16 mouse cellular contexts compared by ENCODE assay signal in the genomic region with DNA sequence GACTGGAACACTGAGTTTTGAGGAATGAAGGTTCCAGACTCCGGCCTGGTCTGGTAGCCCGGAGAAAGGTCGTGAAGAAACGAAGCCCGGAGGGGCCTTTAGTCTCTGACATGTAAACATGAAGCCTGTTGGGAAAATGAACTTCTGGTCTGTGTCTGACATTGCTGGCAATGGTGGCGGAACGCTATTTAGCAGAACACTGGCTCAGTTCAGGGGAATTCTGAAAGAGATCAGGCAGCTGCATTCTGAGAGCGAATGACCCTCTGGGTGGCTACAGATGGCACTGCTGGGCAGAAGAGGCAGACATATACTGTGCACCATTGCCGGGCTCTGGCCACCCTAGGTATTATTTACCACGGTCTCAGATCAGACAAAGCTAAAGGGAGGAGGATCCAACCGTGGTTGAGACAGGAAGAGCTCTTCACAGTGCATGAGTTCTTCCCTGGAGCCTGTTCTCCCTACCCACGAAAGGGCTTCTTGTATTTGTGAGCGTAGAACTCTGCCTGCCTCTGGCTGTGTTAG. TPM values are rescaled to one million over a fixed set of nuclear protein-coding genes. Genes with fewer than 3 reads are reported as not detected.
DNase-seq lines count a peak whose midpoint lies in the region; ATAC-seq and TF ChIP-seq lines count a peak whose summit lies in the region.
"Had no signal": no experiment of that assay in that cellular context is flagged by ENCODE, and none has a peak within 500 bp of the region (broad histone marks: within the 10 kb centered on the region; RNA-seq: fewer than 3 reads in every experiment).

No protein-coding gene starts in this region.

- no peak overlapping the region for H3K9ac ChIP-seq in hindbrain, postnatal 0 days (replicated peaks; ENCODE audit: low read length)
- H3K9ac ChIP-seq in hindbrain, embryonic 11.5 days (ENCODE audit: low read depth, low read length): no peak overlapping the region
- no peak overlapping the region for H3K9ac ChIP-seq in lung, postnatal 0 days (replicated peaks; ENCODE audit: low read depth)
- no peak overlapping the region for H3K9ac ChIP-seq in embryonic facial prominence, embryonic 13.5 days
- peak overlapping the region; percentile 100 for H3K9ac ChIP-seq in liver, embryonic 14.5 days (replicated peaks)
- H3K9ac ChIP-seq: hindbrain, embryonic 14.5 days; lung, embryonic 15.5 days had no signal

- TF ChIP-seq EP300 in lung, postnatal 0 days (IDR thresholded peaks at IDR 0.05): no peak
- TF ChIP-seq EP300 in liver, embryonic 14.5 days (IDR thresholded peaks at IDR 0.05; ENCODE audit: low read depth): no peak

- 62% methylated on average over 13 of the region's 13 CpGs for WGBS in hindbrain, postnatal 0 days
- WGBS in hindbrain, embryonic 11.5 days: 78% methylated on average over 13 of the region's 13 CpGs
- WGBS in lung, postnatal 0 days: 61% methylated on average over 13 of the region's 13 CpGs
- WGBS in embryonic facial prominence, embryonic 13.5 days: 67% methylated on average over 13 of the region's 13 CpGs
- 51% methylated on average over 13 of the region's 13 CpGs for WGBS in liver, embryonic 14.5 days (ENCODE audit: insufficient replicate concordance)

- H3K27ac ChIP-seq in hindbrain, postnatal 0 days: no peak overlapping the region
- H3K27ac ChIP-seq in hindbrain, embryonic 11.5 days (ENCODE audit: low read depth, low read length): no peak overlapping the region
- 0 out of 2 replicates have a peak overlapping the region, but pooled peaks have one; percentile 7 for H3K27ac ChIP-seq in lung, postnatal 0 days (ENCODE audit: low read length)
- H3K27ac ChIP-seq in embryonic facial prominence, embryonic 13.5 days: peak overlapping the region; percentile 28; the same call in 1 of the 2 replicates
- peak overlapping the region; percentile 100 for H3K27ac ChIP-seq in liver, embryonic 14.5 days
- H3K27ac ChIP-seq: heart, adult 2 months; hindbrain, embryonic 14.5 days; lung, embryonic 15.5 days; midbrain, embryonic 10.5 days had no signal

- no peak overlapping the region for H3K4me3 ChIP-seq in hindbrain, postnatal 0 days (ENCODE audit: low read length)
- H3K4me3 ChIP-seq in hindbrain, embryonic 11.5 days (ENCODE audit: low read depth, low read length): no peak overlapping the region
- H3K4me3 ChIP-seq in lung, postnatal 0 days (ENCODE audit: low read depth, low read length): no peak overlapping the region
- H3K4me3 ChIP-seq in embryonic facial prominence, embryonic 13.5 days: no peak overlapping the region
- peak overlapping the region; percentile 86 for H3K4me3 ChIP-seq in liver, embryonic 14.5 days (ENCODE audit: insufficient read depth in 1 of 2, low read depth in 2 of 2, low read length in 2 of 2)
- H3K4me3 ChIP-seq: heart, adult 2 months; lung, embryonic 15.5 days; midbrain, embryonic 10.5 days had no signal

- no peak for TF ChIP-seq CTCF in hindbrain, postnatal 0 days (IDR thresholded peaks at IDR 0.05; ENCODE audit: low read depth)
- TF ChIP-seq CTCF in lung, postnatal 0 days (IDR thresholded peaks at IDR 0.05): no peak
- TF ChIP-seq CTCF in liver, embryonic 14.5 days (IDR thresholded peaks at IDR 0.05; ENCODE audit: low read depth): no peak

- ATAC-seq in hindbrain, postnatal 0 days: no peak
- no peak for ATAC-seq in hindbrain, embryonic 11.5 days (ENCODE audit: low FRiP score)
- no peak for ATAC-seq in lung, postnatal 0 days
- ATAC-seq in embryonic facial prominence, embryonic 13.5 days (ENCODE audit: insufficient number of reproducible peaks, insufficient read depth, low FRiP score, low TSS enrichment, low read depth): no peak
- no peak for ATAC-seq in liver, embryonic 14.5 days (ENCODE audit: insufficient read depth)

- H3K27me3 ChIP-seq in hindbrain, postnatal 0 days (ENCODE audit: insufficient read depth, low read length): no peaks in the 10 kb centered on the region
- H3K27me3 ChIP-seq in hindbrain, embryonic 11.5 days (ENCODE audit: control insufficient read depth, insufficient read depth, low read length): no peaks in the 10 kb centered on the region
- H3K27me3 ChIP-seq in lung, postnatal 0 days (replicated peaks; ENCODE audit: insufficient read depth, low read length): no peaks in the 10 kb centered on the region
- H3K27me3 ChIP-seq in embryonic facial prominence, embryonic 13.5 days: no peaks in the 10 kb centered on the region
- H3K27me3 ChIP-seq in liver, embryonic 14.5 days (ENCODE audit: control insufficient read depth, insufficient read depth, low read length): no peaks in the 10 kb centered on the region
- H3K27me3 ChIP-seq: lung, embryonic 15.5 days had no signal

- H3K4me2 ChIP-seq in hindbrain, postnatal 0 days (ENCODE audit: low read depth, low read length): no peak overlapping the region
- no peak overlapping the region for H3K4me2 ChIP-seq in hindbrain, embryonic 11.5 days (replicated peaks; ENCODE audit: low read depth, low read length)
- no peak overlapping the region for H3K4me2 ChIP-seq in lung, postnatal 0 days (replicated peaks; ENCODE audit: low read depth, low read length)
- H3K4me2 ChIP-seq in embryonic facial prominence, embryonic 13.5 days: no peak overlapping the region
- peak overlapping the region; percentile 62 for H3K4me2 ChIP-seq in liver, embryonic 14.5 days (ENCODE audit: low read depth)
- H3K4me2 ChIP-seq: hindbrain, embryonic 14.5 days; lung, embryonic 15.5 days had no signal

- H3K9me3 ChIP-seq in hindbrain, postnatal 0 days (ENCODE audit: low read length): no peaks in the 10 kb centered on the region
- no peaks in the 10 kb centered on the region for H3K9me3 ChIP-seq in hindbrain, embryonic 11.5 days (ENCODE audit: control insufficient read depth, low read length)
- H3K9me3 ChIP-seq in lung, postnatal 0 days (ENCODE audit: low read length): no peaks in the 10 kb centered on the region
- H3K9me3 ChIP-seq in embryonic facial prominence, embryonic 13.5 days: no peaks in the 10 kb centered on the region
- no peaks in the 10 kb centered on the region for H3K9me3 ChIP-seq in liver, embryonic 14.5 days (ENCODE audit: control insufficient read depth, low read length)
- H3K9me3 ChIP-seq: lung, embryonic 15.5 days; midbrain, embryonic 10.5 days had no signal

- no peaks in the 10 kb centered on the region for H3K4me1 ChIP-seq in hindbrain, postnatal 0 days (ENCODE audit: insufficient read depth, low read length)
- H3K4me1 ChIP-seq in hindbrain, embryonic 11.5 days (replicated peaks; ENCODE audit: control insufficient read depth, insufficient read depth, low read length): no peaks in the 10 kb centered on the region
- H3K4me1 ChIP-seq in lung, postnatal 0 days (ENCODE audit: insufficient read depth, low read depth, low read length): no peaks in the 10 kb centered on the region
- 0 out of 2 replicates have a peak, but pooled peaks cover 4% of the 10 kb centered on the region for H3K4me1 ChIP-seq in embryonic facial prominence, embryonic 13.5 days
- H3K4me1 ChIP-seq in liver, embryonic 14.5 days (replicated peaks; ENCODE audit: control insufficient read depth in 2 of 2, insufficient read depth in 2 of 2, low read length in 1 of 2): peaks cover 31 to 41% of the 10 kb centered on the region in 2 experiments
- H3K4me1 ChIP-seq: midbrain, embryonic 10.5 days had no signal

- DNase-seq in hindbrain, postnatal 0 days (ENCODE audit: low spot score): peak; percentile 12
- no peak for DNase-seq in hindbrain, embryonic 11.5 days (ENCODE audit: low spot score)
- no peak for DNase-seq in lung, postnatal 0 days (ENCODE audit: low spot score)
- no peak for DNase-seq in lung, adult 18-20 months
- peak in 1 of 3 experiments; percentile 32 for DNase-seq in liver, embryonic 14.5 days (ENCODE audit: low read depth in 3 of 3, low spot score in 3 of 3)
- DNase-seq in right cerebral cortex, adult 2 months (ENCODE audit: low spot score in 2 of 2): no peak
- DNase-seq in frontal cortex, postnatal 25 days (ENCODE audit: low spot score in 2 of 2): no peak
- DNase-seq: adrenal gland, adult 2 months; heart, adult 2 months; kidney, postnatal 25 days had no signal

- H3K36me3 ChIP-seq in hindbrain, postnatal 0 days (ENCODE audit: insufficient read depth, low read length): no peaks in the 10 kb centered on the region
- no peaks in the 10 kb centered on the region for H3K36me3 ChIP-seq in hindbrain, embryonic 11.5 days (ENCODE audit: control insufficient read depth, insufficient read depth, low read length)
- no peaks in the 10 kb centered on the region for H3K36me3 ChIP-seq in lung, postnatal 0 days (ENCODE audit: insufficient read depth, low read length)
- H3K36me3 ChIP-seq in embryonic facial prominence, embryonic 13.5 days: no peaks in the 10 kb centered on the region
- peaks cover 10% of the 10 kb centered on the region for H3K36me3 ChIP-seq in liver, embryonic 14.5 days (replicated peaks; ENCODE audit: control insufficient read depth, insufficient read depth, low read depth)
- H3K36me3 ChIP-seq: lung, embryonic 15.5 days; midbrain, embryonic 10.5 days had no signal

RNA-seq across cellular contexts. Expression of a gene that starts 17.9 kb away (rescaled TPM):
- total RNA-seq in hindbrain, postnatal 0 days (2014; rRNA removed): 0.31 and 0.54 TPM in 2 replicates
- polyA plus RNA-seq in hindbrain, postnatal 0 days (2015; fragmentation: Nextera tagmentation; extraction: Ambion mirVana): 0.50 and 1.0 TPM in 2 replicates
- polyA plus RNA-seq in hindbrain, embryonic 11.5 days (2014; fragmentation: Nextera tagmentation; extraction: Ambion mirVana): 1.5 and 4.5 TPM in 2 replicates
- polyA plus RNA-seq in lung, postnatal 0 days (2015; fragmentation: Nextera tagmentation; extraction: Ambion mirVana): 1.4 and 2.0 TPM in 2 replicates
- 1.9 and 3.0 TPM in 2 replicates for polyA plus RNA-seq in embryonic facial prominence, embryonic 13.5 days (2015; fragmentation: Nextera tagmentation; extraction: Ambion mirVana)
- polyA plus RNA-seq in liver, embryonic 14.5 days (2012; rRNA removed): 32.4 and 42.2 TPM in 2 replicates
- 43.0 and 43.4 TPM in 2 replicates for polyA plus RNA-seq in liver, embryonic 14.5 days (2014; fragmentation: Nextera tagmentation; extraction: Ambion mirVana)
- total RNA-seq: left cerebral cortex, adult 18-20 months had no signal
- polyA plus RNA-seq: heart, adult 2 months had no signal

RNA-seq across cellular contexts. Expression of a gene that starts 18.1 kb away (rescaled TPM):
- total RNA-seq in hindbrain, postnatal 0 days (2014; rRNA removed): 24.9 and 26.0 TPM in 2 replicates
- 20.3 and 21.3 TPM in 2 replicates for polyA plus RNA-seq in hindbrain, postnatal 0 days (2015; fragmentation: Nextera tagmentation; extraction: Ambion mirVana)
- polyA plus RNA-seq in hindbrain, embryonic 11.5 days (2014; fragmentation: Nextera tagmentation; extraction: Ambion mirVana): 70.2 and 75.6 TPM in 2 replicates
- 14.9 and 15.7 TPM in 2 replicates for polyA plus RNA-seq in lung, postnatal 0 days (2015; fragmentation: Nextera tagmentation; extraction: Ambion mirVana)
- 68.1 and 74.2 TPM in 2 replicates for polyA plus RNA-seq in embryonic facial prominence, embryonic 13.5 days (2015; fragmentation: Nextera tagmentation; extraction: Ambion mirVana)
- 25.9 and 43.3 TPM in 2 replicates for polyA plus RNA-seq in liver, embryonic 14.5 days (2012; rRNA removed)
- polyA plus RNA-seq in liver, embryonic 14.5 days (2014; fragmentation: Nextera tagmentation; extraction: Ambion mirVana): 36.4 and 42.5 TPM in 2 replicates

RNA-seq across cellular contexts. Expression of a gene that starts 56.7 kb away (rescaled TPM):
- 20.2 and 44.2 TPM in 2 replicates for total RNA-seq in hindbrain, postnatal 0 days (2014; rRNA removed)
- polyA plus RNA-seq in hindbrain, postnatal 0 days (2015; fragmentation: Nextera tagmentation; extraction: Ambion mirVana): 42.1 and 45.4 TPM in 2 replicates
- 20.8 and 25.8 TPM in 2 replicates for polyA plus RNA-seq in hindbrain, embryonic 11.5 days (2014; fragmentation: Nextera tagmentation; extraction: Ambion mirVana)
- polyA plus RNA-seq in lung, postnatal 0 days (2015; fragmentation: Nextera tagmentation; extraction: Ambion mirVana): 523 and 670 TPM in 2 replicates
- 14.4 and 135 TPM in 2 replicates for polyA plus RNA-seq in embryonic facial prominence, embryonic 13.5 days (2015; fragmentation: Nextera tagmentation; extraction: Ambion mirVana)
- polyA plus RNA-seq in liver, embryonic 14.5 days (2012; rRNA removed): 1,880 and 2,444 TPM in 2 replicates
- polyA plus RNA-seq in liver, embryonic 14.5 days (2014; fragmentation: Nextera tagmentation; extraction: Ambion mirVana): 4,893 and 4,971 TPM in 2 replicates

RNA-seq across cellular contexts. Expression of a gene that starts 56.9 kb away (rescaled TPM):
- total RNA-seq in hindbrain, postnatal 0 days (2014; rRNA removed): 0.99 and 3.7 TPM in 2 replicates
- 3.3 and 5.2 TPM in 2 replicates for polyA plus RNA-seq in hindbrain, postnatal 0 days (2015; fragmentation: Nextera tagmentation; extraction: Ambion mirVana)
- 0.21 and 1.6 TPM in 2 replicates for polyA plus RNA-seq in hindbrain, embryonic 11.5 days (2014; fragmentation: Nextera tagmentation; extraction: Ambion mirVana)
- polyA plus RNA-seq in lung, postnatal 0 days (2015; fragmentation: Nextera tagmentation; extraction: Ambion mirVana): 7.3 and 10.7 TPM in 2 replicates
- 2.3 and 4.3 TPM in 2 replicates for polyA plus RNA-seq in embryonic facial prominence, embryonic 13.5 days (2015; fragmentation: Nextera tagmentation; extraction: Ambion mirVana)
- 0.16 and 0.27 TPM in 2 replicates for polyA plus RNA-seq in liver, embryonic 14.5 days (2012; rRNA removed)
- polyA plus RNA-seq in liver, embryonic 14.5 days (2014; fragmentation: Nextera tagmentation; extraction: Ambion mirVana): 1.7 and 4.2 TPM in 2 replicates
- total RNA-seq: common myeloid progenitor, adult 5-6 weeks had no signal
- polyA plus RNA-seq: adrenal gland, adult 2 months; heart, adult 2 months; midbrain, embryonic 10.5 days had no signal

Comparison
In these comparisons a context has a peak if more than half of its experiments do, and no peak if none do; other contexts are left out.
1. H3K27ac ChIP-seq: peak in lung, postnatal 0 days (single experiment), embryonic facial prominence, embryonic 13.5 days (single experiment) and liver, embryonic 14.5 days (single experiment); none in hindbrain, postnatal 0 days (single experiment) and hindbrain, embryonic 11.5 days (single experiment).
2. H3K4me3 ChIP-seq: peak in liver, embryonic 14.5 days (2 of 2); none in hindbrain, postnatal 0 days (single experiment), hindbrain, embryonic 11.5 days (single experiment), lung, postnatal 0 days (single experiment) and embryonic facial prominence, embryonic 13.5 days (single experiment).